Mouse (Mus musculus) cerebellum, adult 9-10 months (tissue): ENCODE results near the gene Ccdc127.

Source experiments
- DNase-seq: peaks from one replicate; pipeline ENCODE4 v3.0.0; 2022

The Ccdc127 gene

GRCm38 (mm10) chr13:74390371-74390990, 40.4 kb downstream of the Ccdc127 start, which contains the start of gene Zfp72:
Gene Zfp72, minus strand, starts transcription at chr13:74390836.
- DNase-seq: peak; percentile 79

- DNase-seq: peak; percentile 44
Measured at GRCm38 (mm10) chr13:74391156-74391555, 41.0 kb downstream of the Ccdc127 start.

DNA sequence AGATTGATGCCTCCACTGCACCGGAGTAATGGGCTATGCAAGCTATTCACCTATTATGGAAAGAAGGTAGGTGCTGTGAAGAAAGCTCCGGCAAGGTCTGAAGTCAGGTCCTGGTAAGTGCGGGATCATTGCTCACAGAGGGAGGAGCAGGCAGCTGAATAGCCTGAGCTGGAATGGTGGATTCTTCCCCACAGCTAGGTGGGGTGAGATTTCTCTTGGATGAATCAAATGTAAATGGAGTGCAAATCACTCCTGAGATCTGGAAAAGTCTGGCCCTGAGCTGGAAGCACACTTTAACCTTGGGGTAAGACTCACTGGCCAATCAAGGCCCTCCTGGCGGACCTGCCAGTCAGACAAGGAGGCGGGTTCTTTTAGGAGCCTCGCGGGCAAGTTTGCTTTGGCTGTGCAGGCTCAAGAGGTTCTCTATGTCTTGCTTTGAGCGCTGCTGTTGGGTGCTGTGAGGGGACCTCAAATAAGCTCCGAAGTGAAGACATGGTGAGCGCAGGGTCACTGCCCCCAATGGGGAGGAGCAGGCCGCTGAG, 49.3 kb downstream of the Ccdc127 start, which contains the start of gene Ftl1-ps1:
Ftl1-ps1 (plus strand) TSS at position 397 of the 542 bp plus-strand sequence.
- DNase-seq: no peak
